Mouse (Mus musculus): ENCODE measurements around the gene Gm20422. TPM values are rescaled to one million over a fixed set of nuclear protein-coding genes. Genes with fewer than 3 reads are reported as not detected.
A peak's percentile ranks its signal among the peaks of the same experiment; 100 is the strongest.

Gm20422 gene
- 0.32 and 1.2 TPM in 2 replicates for polyA plus RNA-seq (2015; fragmentation: Nextera tagmentation; extraction: Ambion mirVana)

DNA sequence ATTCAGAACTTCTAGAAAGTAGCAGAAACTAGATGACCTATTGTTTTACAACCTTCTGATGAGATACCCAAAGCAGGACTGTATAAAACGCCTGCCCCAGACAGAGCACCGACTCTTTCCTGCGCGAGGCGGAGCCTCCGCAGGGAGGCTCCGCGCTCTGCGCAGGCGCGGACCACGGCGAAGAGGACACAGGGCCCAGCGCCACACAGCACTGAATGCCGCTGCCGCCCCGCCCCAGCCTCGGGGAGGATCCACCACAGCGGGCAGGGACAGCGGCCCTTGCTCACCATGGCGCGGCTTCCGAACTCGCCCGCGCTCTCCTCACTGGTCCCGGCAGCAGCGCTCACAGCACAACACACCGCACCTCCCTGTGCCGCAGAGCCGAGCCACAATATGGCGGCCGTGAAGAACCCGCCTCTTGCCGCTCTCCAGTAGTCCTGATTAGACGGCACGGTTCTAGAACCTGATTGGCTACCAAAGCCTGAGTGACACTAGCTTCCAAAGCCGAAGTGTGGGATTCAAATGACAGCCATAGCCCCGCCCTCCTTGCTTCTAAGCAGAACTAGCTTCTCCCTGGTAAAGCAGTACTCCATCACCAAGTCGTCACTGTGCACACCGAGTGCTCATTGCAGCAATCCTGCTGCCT lies at the start of gene Gm20422:
TSS of gene Gm20422 (minus strand) at position 384 of the 646 bp plus-strand sequence.
- Histone ChIP-seq H3K9me3 (no peaks in the 10 kb centered on the region), H3K4me1 (peaks cover 39% of the 10 kb centered on the region), H3K36me3 (peaks cover 14% of the 10 kb centered on the region), H3K4me3 (peak within 1 kb of the TSS; percentile 86), H3K9ac (peak within 1 kb of the TSS; percentile 96), H3K4me2 (peak within 1 kb of the TSS; percentile 82), H3K27ac (replicated peaks) (peak within 1 kb of the TSS; percentile 100), H3K27me3 (replicated peaks) (no peaks in the 10 kb centered on the region)
- peak; percentile 98 for ATAC-seq (ENCODE audit: extremely low read depth, insufficient number of reproducible peaks, low FRiP score, low TSS enrichment)
- WGBS, result under 1% methylated on average over 41 of the region's 41 CpGs

DNA sequence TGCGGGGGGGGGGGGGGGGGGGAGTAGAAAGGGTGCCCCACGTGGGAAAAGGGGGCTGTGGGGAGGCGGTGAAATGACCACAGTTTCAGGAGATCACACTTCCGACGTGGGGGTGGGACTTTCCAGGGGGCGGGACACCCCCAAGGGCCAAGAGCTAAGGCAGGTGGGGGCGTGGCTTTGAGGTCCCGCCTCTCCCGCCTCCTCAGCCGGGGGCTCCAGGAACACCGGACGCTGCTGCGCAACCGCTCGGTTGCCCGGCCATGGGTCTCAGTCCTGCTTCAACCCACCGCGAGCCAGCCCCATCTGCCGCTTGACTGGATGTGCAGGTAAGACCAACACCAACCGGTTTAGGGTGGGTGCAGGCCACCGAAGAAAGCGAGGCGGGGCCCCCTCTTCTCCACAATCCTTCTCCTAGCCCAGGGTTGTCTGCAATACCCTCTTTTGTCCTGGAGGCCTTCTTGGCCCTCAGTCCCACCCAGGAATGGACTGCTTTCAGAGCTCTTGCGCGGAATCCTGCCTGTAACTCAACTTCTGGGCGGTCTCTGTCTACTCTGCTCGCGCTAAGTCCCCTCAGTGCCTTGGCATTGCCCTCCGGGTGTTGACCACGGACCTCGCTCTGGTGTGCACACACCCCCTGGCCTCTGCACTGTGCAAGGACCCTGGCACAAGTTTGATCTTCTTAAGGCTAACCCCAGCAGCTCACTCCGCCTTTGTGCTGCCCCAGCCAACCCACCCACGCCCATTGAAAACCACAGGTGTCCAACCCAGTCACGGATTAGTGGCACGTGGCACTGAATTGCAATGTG lies 47.9 kb upstream of the Gm20422 start, which contains the start of gene Lpar2:
TSS of gene Lpar2 (plus strand) at position 44 of the 806 bp plus-strand sequence.
- 5% methylated on average over 32 of the region's 35 CpGs for WGBS
- peak within 1 kb of the TSS; percentile 83 for H3K9ac ChIP-seq
- H3K27me3 ChIP-seq (replicated peaks), result no peaks in the 10 kb centered on the region
- peak; percentile 64 for ATAC-seq (ENCODE audit: extremely low read depth, insufficient number of reproducible peaks, low FRiP score, low TSS enrichment)
- peak within 1 kb of the TSS; percentile 88 for H3K4me2 ChIP-seq
- H3K36me3 ChIP-seq, result peaks cover 29% of the 10 kb centered on the region
- H3K27ac ChIP-seq (replicated peaks), result peak within 1 kb of the TSS; percentile 59
- peak within 1 kb of the TSS; percentile 69 for H3K4me3 ChIP-seq
- peaks cover 24% of the 10 kb centered on the region for H3K4me1 ChIP-seq
- no peaks in the 10 kb centered on the region for H3K9me3 ChIP-seq

DNA sequence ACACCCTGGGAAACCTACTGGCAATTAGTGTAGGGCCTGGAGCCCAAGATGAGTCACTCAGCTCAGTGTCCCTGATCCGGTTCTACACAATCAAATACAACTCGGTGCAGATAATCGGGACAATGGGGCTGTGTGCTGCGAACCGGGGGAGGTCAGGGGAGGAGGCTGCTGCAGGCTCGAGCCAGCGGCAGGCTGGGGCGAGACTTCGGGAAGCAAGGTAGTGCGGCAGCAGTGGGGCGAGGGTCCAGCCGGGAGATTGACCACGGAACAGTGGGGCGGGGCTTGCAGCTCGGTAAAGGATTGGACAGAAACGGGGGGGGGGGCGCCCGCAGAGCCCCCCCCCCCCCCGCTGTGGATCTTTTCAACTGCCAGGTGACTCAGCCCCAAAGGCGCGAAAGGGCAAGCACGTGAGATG lies 47.3 kb upstream of the Gm20422 start:
- 2% methylated on average over 16 of the region's 22 CpGs for WGBS

DNA sequence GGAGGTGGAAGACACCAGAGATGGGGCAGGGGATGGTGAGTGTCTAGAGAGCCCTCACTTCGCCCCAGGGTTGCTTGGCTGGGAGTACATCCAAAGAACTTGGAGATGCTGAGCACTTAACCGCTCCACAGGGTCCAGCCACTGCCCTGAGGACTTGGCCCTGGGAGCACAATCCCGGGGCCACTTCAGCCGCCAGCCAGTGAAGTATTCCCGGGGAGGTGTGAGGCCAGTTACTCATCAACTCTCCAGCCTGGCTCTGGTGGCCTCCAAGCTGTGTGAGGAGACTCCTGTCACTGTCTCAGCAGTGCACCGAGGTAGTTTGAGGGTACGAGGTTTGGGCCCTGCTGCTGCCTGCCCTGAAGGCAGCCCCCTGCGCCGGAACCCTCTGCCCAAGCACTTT lies 45.8 kb upstream of the Gm20422 start:
- no peak for ATAC-seq (ENCODE audit: extremely low read depth, insufficient number of reproducible peaks, low FRiP score, low TSS enrichment)
- 69% methylated on average over 9 of the region's 9 CpGs for WGBS
- no peaks in the 10 kb centered on the region for H3K27me3 ChIP-seq (replicated peaks)

More for the DNA sequence above, 47.3 kb upstream of the Gm20422 start:
- Histone ChIP-seq H3K9ac (peak overlapping the region; percentile 83), H3K36me3 (peaks cover 35% of the 10 kb centered on the region), H3K4me1 (peaks cover 18% of the 10 kb centered on the region), H3K27me3 (replicated peaks) (no peaks in the 10 kb centered on the region), H3K9me3 (no peaks in the 10 kb centered on the region), H3K27ac (replicated peaks) (0 out of 2 replicates have a peak overlapping the region, but pooled peaks have one; percentile 20), H3K4me3 (peak overlapping the region; percentile 69), H3K4me2 (peak overlapping the region; percentile 88)
- no peak for ATAC-seq (ENCODE audit: extremely low read depth, insufficient number of reproducible peaks, low FRiP score, low TSS enrichment)

DNA sequence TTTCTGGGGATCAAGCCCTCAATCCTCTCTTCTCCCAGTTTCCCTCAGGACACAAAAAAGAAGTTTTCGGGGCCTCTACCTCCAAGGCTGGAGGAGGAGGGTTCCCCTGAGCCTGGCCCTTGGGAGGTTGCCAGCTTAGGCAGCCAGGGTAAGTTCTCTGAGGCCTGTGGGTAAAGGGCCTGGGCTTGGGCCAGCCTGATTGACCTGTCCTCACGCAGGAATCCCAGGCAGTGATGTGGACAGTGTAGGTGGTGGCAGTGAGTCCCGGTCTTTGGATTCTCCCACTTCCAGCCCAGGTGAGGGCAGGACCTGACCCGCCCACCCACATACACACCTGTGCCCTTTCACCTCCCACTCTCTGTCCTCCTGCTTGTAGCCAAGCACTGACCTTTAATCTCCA lies 40.7 kb upstream of the Gm20422 start:
- Histone ChIP-seq H3K36me3 (peaks cover 86% of the 10 kb centered on the region), H3K4me1 (0 out of 2 replicates have a peak, but pooled peaks cover 3% of the 10 kb centered on the region), H3K27me3 (replicated peaks) (no peaks in the 10 kb centered on the region), H3K4me2 (no peak overlapping the region), H3K9ac (no peak overlapping the region), H3K4me3 (no peak overlapping the region), H3K27ac (replicated peaks) (no peak overlapping the region), H3K9me3 (no peaks in the 10 kb centered on the region)
- 88% methylated on average over 4 of the region's 4 CpGs for WGBS
- no peak for ATAC-seq (ENCODE audit: extremely low read depth, insufficient number of reproducible peaks, low FRiP score, low TSS enrichment)

More for the DNA sequence above, 45.8 kb upstream of the Gm20422 start:
- Histone ChIP-seq H3K27ac (replicated peaks) (no peak overlapping the region), H3K36me3 (peaks cover 44% of the 10 kb centered on the region), H3K4me1 (peaks cover 21% of the 10 kb centered on the region), H3K4me2 (no peak overlapping the region), H3K9me3 (no peaks in the 10 kb centered on the region), H3K4me3 (no peak overlapping the region), H3K9ac (no peak overlapping the region)

DNA sequence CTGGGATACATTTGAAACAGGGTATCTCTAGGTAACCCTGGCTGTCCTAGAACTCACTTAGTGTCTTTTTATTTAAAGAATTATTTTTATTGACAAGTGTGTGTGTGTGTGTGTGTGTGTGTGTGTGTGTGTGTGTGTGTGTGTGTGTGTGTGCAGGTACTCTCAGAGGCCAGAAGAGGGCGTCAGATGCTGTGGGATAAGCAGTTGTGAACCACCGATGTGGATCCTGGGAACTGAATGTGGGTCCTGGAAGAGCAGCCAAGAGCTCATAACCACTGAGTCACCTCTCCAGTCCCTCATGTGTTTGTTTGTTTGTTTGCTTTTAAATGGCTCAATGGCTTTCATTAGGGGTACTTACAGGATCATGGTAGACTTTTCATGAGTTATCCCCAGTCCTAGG lies 40.2 kb upstream of the Gm20422 start:
- H3K4me2 ChIP-seq, result no peak overlapping the region
- H3K4me1 ChIP-seq, result 0 out of 2 replicates have a peak, but pooled peaks cover 3% of the 10 kb centered on the region
- no peak overlapping the region for H3K27ac ChIP-seq (replicated peaks)
- no peak overlapping the region for H3K4me3 ChIP-seq
- H3K9ac ChIP-seq, result no peak overlapping the region
- H3K9me3 ChIP-seq, result no peaks in the 10 kb centered on the region
- H3K27me3 ChIP-seq (replicated peaks), result no peaks in the 10 kb centered on the region
- H3K36me3 ChIP-seq, result peaks cover 90% of the 10 kb centered on the region
- 81% methylated on average over 2 of the region's 2 CpGs for WGBS
- no peak for ATAC-seq (ENCODE audit: extremely low read depth, insufficient number of reproducible peaks, low FRiP score, low TSS enrichment)

DNA sequence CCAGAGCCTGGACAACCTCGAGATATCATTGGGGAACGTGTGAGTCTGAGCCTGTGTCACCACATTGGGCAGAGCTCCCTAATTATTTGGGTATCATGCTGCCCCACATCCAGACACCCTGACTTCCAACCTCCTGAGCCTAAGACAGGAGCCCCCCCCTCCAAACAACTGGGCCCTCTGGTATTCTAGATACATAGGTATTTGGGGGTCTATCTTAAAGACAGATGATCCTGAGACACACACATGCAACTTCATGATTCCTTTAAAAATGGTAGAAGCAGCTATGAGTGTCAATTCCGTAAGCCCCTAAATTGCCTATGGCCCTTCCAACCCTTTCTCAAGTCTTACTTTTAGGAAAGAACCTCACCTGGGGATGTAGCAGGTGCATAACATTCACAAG lies 35.1 kb upstream of the Gm20422 start:
- Histone ChIP-seq H3K9me3 (no peaks in the 10 kb centered on the region), H3K4me1 (peaks cover 9% of the 10 kb centered on the region), H3K36me3 (peaks cover 80% of the 10 kb centered on the region), H3K4me2 (peak overlapping the region; percentile 92; the same call in 1 of the 2 replicates), H3K27ac (replicated peaks) (no peak overlapping the region), H3K4me3 (no peak overlapping the region), H3K27me3 (replicated peaks) (no peaks in the 10 kb centered on the region), H3K9ac (no peak overlapping the region)
- ATAC-seq (ENCODE audit: extremely low read depth, insufficient number of reproducible peaks, low FRiP score, low TSS enrichment), result no peak
- WGBS, result 47% methylated on average over 3 of the region's 3 CpGs

DNA sequence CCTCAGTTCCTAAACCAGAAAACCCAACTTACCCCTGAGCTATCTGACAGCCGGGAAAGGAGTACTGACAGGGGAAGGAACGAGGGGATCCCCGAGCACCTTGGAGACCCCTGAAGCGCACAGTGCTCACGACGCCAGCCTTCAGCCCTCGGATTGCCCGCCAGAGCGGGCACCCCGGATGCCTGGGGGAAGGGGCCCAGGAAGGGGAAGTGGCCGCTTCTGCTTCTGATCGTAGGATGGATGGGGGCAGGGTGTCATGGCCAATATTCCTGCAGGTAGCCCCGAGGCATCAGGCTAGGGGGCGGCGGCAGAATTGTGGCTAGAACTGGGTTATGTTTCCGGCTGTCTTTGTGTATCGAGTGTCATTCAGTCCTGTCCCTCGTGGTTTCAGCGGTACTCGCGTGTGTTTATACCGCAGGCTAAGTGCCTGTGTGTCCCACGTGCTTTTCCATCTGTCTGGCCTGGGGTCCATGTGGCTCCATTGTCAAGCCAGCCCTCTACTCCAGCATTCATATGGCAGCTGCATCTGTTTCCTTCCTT lies 34.2 kb upstream of the Gm20422 start:
- 0 out of 2 replicates have a peak, but pooled peaks have one; percentile 9 for ATAC-seq (ENCODE audit: extremely low read depth, insufficient number of reproducible peaks, low FRiP score, low TSS enrichment)
- no peaks in the 10 kb centered on the region for H3K9me3 ChIP-seq
- H3K27ac ChIP-seq (replicated peaks), result no peak overlapping the region
- H3K4me3 ChIP-seq, result peak overlapping the region; percentile 64
- H3K4me1 ChIP-seq, result peaks cover 9% of the 10 kb centered on the region
- 2% methylated on average over 23 of the region's 23 CpGs for WGBS
- peak overlapping the region; percentile 92 for H3K4me2 ChIP-seq
- peak overlapping the region; percentile 81 for H3K9ac ChIP-seq
- H3K27me3 ChIP-seq (replicated peaks), result no peaks in the 10 kb centered on the region
- H3K36me3 ChIP-seq, result peaks cover 80% of the 10 kb centered on the region

DNA sequence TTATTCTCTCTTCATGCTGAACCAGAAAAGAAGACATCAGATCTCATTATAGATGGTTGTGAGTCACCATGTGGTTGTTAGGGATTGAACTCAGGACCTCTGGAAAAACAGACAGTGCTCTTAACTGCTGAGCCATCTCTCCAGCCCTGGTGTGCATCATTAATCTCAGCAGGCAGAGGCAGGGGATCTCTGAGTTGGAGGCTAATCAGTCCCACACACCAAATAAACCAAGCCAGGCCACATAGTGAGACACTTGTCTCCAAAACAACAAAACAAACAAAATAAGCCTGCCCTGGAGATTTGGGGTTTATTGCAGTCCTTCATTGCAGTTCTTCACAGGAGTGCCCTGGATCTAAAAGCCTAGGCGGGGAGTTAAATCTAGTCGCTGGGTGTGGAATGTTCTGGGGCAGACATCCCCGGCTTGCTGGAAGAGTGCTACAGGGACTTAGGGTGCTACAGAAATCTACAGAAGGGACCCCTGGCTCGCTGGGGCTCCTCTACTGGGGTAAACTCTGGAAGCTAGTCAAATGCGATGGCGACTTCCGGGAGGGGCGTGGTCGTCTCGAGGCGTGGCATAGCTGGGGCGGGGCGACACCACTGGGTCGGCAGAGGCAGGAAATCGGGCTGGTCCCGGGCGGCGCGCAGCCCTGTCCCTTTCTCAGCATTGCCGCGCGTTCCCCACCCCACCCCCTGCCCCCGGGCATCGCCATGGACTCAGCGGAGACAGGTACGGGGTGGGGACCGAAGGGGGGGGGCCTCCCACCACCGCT lies 33.6 kb upstream of the Gm20422 start, which contains the start of gene Gmip:
TSS of gene Gmip (plus strand) at position 586 of the 770 bp plus-strand sequence.
- ATAC-seq (ENCODE audit: extremely low read depth, insufficient number of reproducible peaks, low FRiP score, low TSS enrichment), result no peak
- H3K4me1 ChIP-seq, result peaks cover 9% of the 10 kb centered on the region
- H3K27ac ChIP-seq (replicated peaks), result no peak within 1 kb of the TSS
- H3K9ac ChIP-seq, result peak within 1 kb of the TSS; percentile 81
- peak within 1 kb of the TSS; percentile 92 for H3K4me2 ChIP-seq
- H3K36me3 ChIP-seq, result peaks cover 80% of the 10 kb centered on the region
- peak within 1 kb of the TSS; percentile 64 for H3K4me3 ChIP-seq
- WGBS, result 6% methylated on average over 28 of the region's 28 CpGs
- no peaks in the 10 kb centered on the region for H3K9me3 ChIP-seq
- H3K27me3 ChIP-seq (replicated peaks), result no peaks in the 10 kb centered on the region

DNA sequence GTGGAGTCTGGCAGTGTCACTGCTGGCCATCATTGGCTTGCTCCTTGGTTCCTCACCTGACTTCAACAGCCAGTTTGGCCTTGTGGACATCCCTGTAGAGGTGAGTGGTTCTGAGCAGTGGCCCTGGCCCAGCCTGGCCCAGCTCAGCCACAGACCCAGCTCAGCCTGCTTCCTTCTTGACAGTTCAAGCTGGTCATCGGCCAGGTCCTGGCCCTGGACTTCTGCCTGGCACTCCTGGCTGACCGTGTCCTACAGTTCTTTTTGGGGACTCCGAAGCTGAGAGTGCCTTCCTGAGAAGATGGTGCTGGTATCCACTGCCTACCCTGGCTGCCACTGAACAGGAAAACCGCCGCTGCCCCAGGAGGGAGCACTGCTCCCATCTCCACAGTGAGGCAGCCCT lies 32.5 kb upstream of the Gm20422 start:
- H3K4me1 ChIP-seq, result peaks cover 9% of the 10 kb centered on the region
- H3K27ac ChIP-seq (replicated peaks), result no peak overlapping the region
- no peaks in the 10 kb centered on the region for H3K9me3 ChIP-seq
- 88% methylated on average over 5 of the region's 5 CpGs for WGBS
- no peak overlapping the region for H3K4me2 ChIP-seq
- H3K36me3 ChIP-seq, result peaks cover 82% of the 10 kb centered on the region
- H3K4me3 ChIP-seq, result no peak overlapping the region
- no peak for ATAC-seq (ENCODE audit: extremely low read depth, insufficient number of reproducible peaks, low FRiP score, low TSS enrichment)
- H3K9ac ChIP-seq, result no peak overlapping the region
- H3K27me3 ChIP-seq (replicated peaks), result no peaks in the 10 kb centered on the region
